In the genomic region with DNA sequence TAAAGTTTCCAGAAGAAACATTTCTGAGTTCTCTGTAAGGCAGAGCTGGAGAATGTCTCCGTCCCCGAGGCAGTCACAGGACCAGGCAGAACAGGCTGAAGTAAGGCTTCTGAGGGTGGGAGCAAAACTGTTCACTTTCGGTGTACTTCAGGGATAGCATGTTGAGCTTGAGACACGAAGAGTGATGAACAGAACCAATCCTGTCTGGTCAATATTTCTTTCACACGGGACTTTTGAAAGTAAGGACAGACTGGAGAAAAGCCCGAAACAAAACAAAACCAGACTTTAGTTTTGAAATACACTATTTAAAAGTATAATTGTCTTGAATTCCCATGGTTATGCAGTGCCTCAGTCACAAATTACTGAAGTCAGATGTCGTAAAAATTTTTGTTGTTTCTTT, we compare ENCODE assay signal across 23 mouse cellular contexts.
DNase-seq lines count a peak whose midpoint lies in the region; ATAC-seq and TF ChIP-seq lines count a peak whose summit lies in the region.
"Had no signal": no experiment of that assay in that cellular context is flagged by ENCODE, and none has a peak within 500 bp of the region (broad histone marks: within the 10 kb centered on the region; RNA-seq: fewer than 3 reads in every experiment).

No protein-coding gene starts in this region.

- no peaks in the 10 kb centered on the region for H3K79me2 ChIP-seq in CH12.LX (replicated peaks; ENCODE audit: control insufficient read depth, extremely low read depth, insufficient read depth, poor library complexity, severe bottlenecking)

- TF ChIP-seq CTCF in CH12.LX (conservative IDR thresholded peaks at IDR 0.05 in 1 of 2, IDR thresholded peaks at IDR 0.05 in 1 of 2; ENCODE audit: low read depth in 2 of 2, low read length in 2 of 2): no peak
- TF ChIP-seq CTCF in lung, postnatal 0 days (IDR thresholded peaks at IDR 0.05): no peak

- H3K9me3 ChIP-seq in CH12.LX (replicated peaks; ENCODE audit: low read length): no peaks in the 10 kb centered on the region
- H3K9me3 ChIP-seq in embryonic facial prominence, embryonic 15.5 days (replicated peaks): no peaks in the 10 kb centered on the region
- no peaks in the 10 kb centered on the region for H3K9me3 ChIP-seq in lung, postnatal 0 days (ENCODE audit: low read length)
- H3K9me3 ChIP-seq: embryonic facial prominence, embryonic 12.5 days; forebrain, embryonic 12.5 days; forebrain, embryonic 15.5 days; hindbrain, embryonic 12.5 days; intestine, embryonic 15.5 days had no signal

- no peak for TF ChIP-seq RAD21 in CH12.LX (IDR thresholded peaks at IDR 0.05; ENCODE audit: low read depth, low read length)

- dilution Hi-C loops in CH12.LX (cut with MboI; ENCODE audit: extremely low pct_ligation_motif_present, extremely low pct_unique_long_range_greater_than_20kb, low sequenced_read_pairs): no loop called here

- in situ Hi-C loops in CH12.LX (cut with MboI; ENCODE audit: low pct_ligation_motif_present, low pct_unique_long_range_greater_than_20kb, low sequenced_read_pairs): no loop called here

- no peak overlapping the region for H3K9ac ChIP-seq in CH12.LX (ENCODE audit: insufficient read depth, low read depth)
- no peak overlapping the region for H3K9ac ChIP-seq in embryonic facial prominence, embryonic 15.5 days
- H3K9ac ChIP-seq in lung, postnatal 0 days (replicated peaks; ENCODE audit: low read depth): no peak overlapping the region
- H3K9ac ChIP-seq: embryonic facial prominence, embryonic 12.5 days; forebrain, embryonic 12.5 days; forebrain, embryonic 15.5 days; hindbrain, embryonic 12.5 days; intestine, embryonic 15.5 days had no signal

- peaks cover 0 to 3% of the 10 kb centered on the region in 2 experiments; a peak in 1 of 4 replicates for H3K4me1 ChIP-seq in CH12.LX (ENCODE audit: control insufficient read depth in 1 of 2, insufficient read depth in 2 of 2)
- H3K4me1 ChIP-seq in embryonic facial prominence, embryonic 15.5 days: no peaks in the 10 kb centered on the region
- no peaks in the 10 kb centered on the region for H3K4me1 ChIP-seq in lung, postnatal 0 days (ENCODE audit: insufficient read depth, low read depth, low read length)
- H3K4me1 ChIP-seq: embryonic facial prominence, embryonic 12.5 days; forebrain, embryonic 12.5 days; forebrain, embryonic 15.5 days; hindbrain, embryonic 12.5 days; intestine, embryonic 15.5 days had no signal

- no peak for TF ChIP-seq POLR2A in CH12.LX (IDR thresholded peaks at IDR 0.05; ENCODE audit: low read depth, low read length)

- no peak overlapping the region for H3K4me3 ChIP-seq in CH12.LX (replicated peaks in 1 of 3; ENCODE audit: low read depth in 2 of 3, low read length in 2 of 3, poor library complexity in 1 of 3)
- no peak overlapping the region for H3K4me3 ChIP-seq in embryonic facial prominence, embryonic 15.5 days (replicated peaks)
- no peak overlapping the region for H3K4me3 ChIP-seq in lung, postnatal 0 days (ENCODE audit: low read depth, low read length)
- H3K4me3 ChIP-seq: embryonic facial prominence, embryonic 12.5 days; forebrain, embryonic 12.5 days; forebrain, embryonic 15.5 days; hindbrain, embryonic 12.5 days; intestine, embryonic 15.5 days had no signal

- ATAC-seq in embryonic facial prominence, embryonic 15.5 days (ENCODE audit: insufficient number of reproducible peaks, low FRiP score, low TSS enrichment, low read depth): no peak
- no peak for ATAC-seq in lung, postnatal 0 days
- ATAC-seq: CD4-positive, CD25-positive, alpha-beta regulatory T cell, adult 4 months; forebrain, embryonic 15.5 days; hindbrain, embryonic 16.5 days; intestine, embryonic 15.5 days; Patski had no signal

- H3K4me2 ChIP-seq in CH12.LX (ENCODE audit: insufficient read depth, low read depth, poor library complexity, severe bottlenecking): peak overlapping the region; percentile 74
- H3K4me2 ChIP-seq in embryonic facial prominence, embryonic 15.5 days (replicated peaks): no peak overlapping the region
- H3K4me2 ChIP-seq in lung, postnatal 0 days (replicated peaks; ENCODE audit: low read depth, low read length): no peak overlapping the region
- H3K4me2 ChIP-seq: embryonic facial prominence, embryonic 12.5 days; forebrain, embryonic 12.5 days; forebrain, embryonic 15.5 days; heart, embryonic 11.5 days; hindbrain, embryonic 12.5 days; intestine, embryonic 15.5 days had no signal

- DNase-seq in CH12.LX (ENCODE audit: extremely low read depth): no peak
- peak; percentile 6 for DNase-seq in NIH3T3 (ENCODE audit: low read depth)
- DNase-seq in lung, postnatal 0 days (ENCODE audit: low spot score): no peak
- no peak for DNase-seq in layer of hippocampus, adult 8-10 months (ENCODE audit: low spot score in 2 of 2)
- no peak for DNase-seq in cerebellum, postnatal 36 days
- DNase-seq: adrenal gland, adult 2 months; adrenal gland, postnatal 14 days; cerebellum, adult 11 months; cerebellum, adult 2 months; cerebellum, postnatal 10 days; gastrocnemius, postnatal 10 days; gastrocnemius, postnatal 36 days; kidney, adult 11 months had no signal

- H3K27ac ChIP-seq in CH12.LX (ENCODE audit: insufficient read depth, low read depth): no peak overlapping the region
- peak overlapping the region; percentile 53; the same call in 1 of the 2 replicates for H3K27ac ChIP-seq in embryonic facial prominence, embryonic 15.5 days (replicated peaks)
- H3K27ac ChIP-seq in lung, postnatal 0 days (ENCODE audit: low read length): no peak overlapping the region
- H3K27ac ChIP-seq: embryonic facial prominence, embryonic 12.5 days; forebrain, embryonic 12.5 days; forebrain, embryonic 15.5 days; hindbrain, embryonic 12.5 days; intestine, embryonic 15.5 days had no signal

- TF ChIP-seq EP300 in CH12.LX (IDR thresholded peaks at IDR 0.05; ENCODE audit: low read length): no peak
- TF ChIP-seq EP300 in lung, postnatal 0 days (IDR thresholded peaks at IDR 0.05): no peak

- H3K36me3 ChIP-seq in CH12.LX (replicated peaks in 1 of 2; ENCODE audit: control insufficient read depth in 1 of 2, insufficient read depth in 1 of 2, low read length in 1 of 2): no peaks in the 10 kb centered on the region
- H3K36me3 ChIP-seq in embryonic facial prominence, embryonic 15.5 days: no peaks in the 10 kb centered on the region
- no peaks in the 10 kb centered on the region for H3K36me3 ChIP-seq in lung, postnatal 0 days (ENCODE audit: insufficient read depth, low read length)
- H3K36me3 ChIP-seq: embryonic facial prominence, embryonic 12.5 days; forebrain, embryonic 12.5 days; forebrain, embryonic 15.5 days; hindbrain, embryonic 12.5 days; intestine, embryonic 15.5 days had no signal

- H3K27me3 ChIP-seq in CH12.LX (replicated peaks): peaks cover 2% of the 10 kb centered on the region
- H3K27me3 ChIP-seq in embryonic facial prominence, embryonic 15.5 days: no peaks in the 10 kb centered on the region
- H3K27me3 ChIP-seq in lung, postnatal 0 days (replicated peaks; ENCODE audit: insufficient read depth, low read length): no peaks in the 10 kb centered on the region
- H3K27me3 ChIP-seq: embryonic facial prominence, embryonic 12.5 days; forebrain, embryonic 12.5 days; forebrain, embryonic 15.5 days; hindbrain, embryonic 12.5 days; intestine, embryonic 15.5 days had no signal

- WGBS in embryonic facial prominence, embryonic 15.5 days: 34% methylated on average over 7 of the region's 7 CpGs
- WGBS in lung, postnatal 0 days: 70% methylated on average over 7 of the region's 7 CpGs

TF ChIP-seq in CH12.LX, 34 proteins besides CTCF, POLR2A, EP300 and RAD21:
- no peak for TF ChIP-seq JUND (conservative IDR thresholded peaks at IDR 0.05; ENCODE audit: low read depth, low read length)
- no peak for TF ChIP-seq POLR2AphosphoS2 (IDR thresholded peaks at IDR 0.05; ENCODE audit: low read depth, low read length)
- no peak for TF ChIP-seq ZKSCAN1 (IDR thresholded peaks at IDR 0.05; ENCODE audit: borderline replicate concordance, low read depth, low read length)
- no peak for TF ChIP-seq USF2 (conservative IDR thresholded peaks at IDR 0.05; ENCODE audit: low read depth, low read length)
- no peak for TF ChIP-seq IRF4 (IDR thresholded peaks at IDR 0.05; ENCODE audit: low read depth, low read length)
- TF ChIP-seq RCOR1 (conservative IDR thresholded peaks at IDR 0.05; ENCODE audit: low read depth, low read length): no peak
- no peak for TF ChIP-seq NRF1 (IDR thresholded peaks at IDR 0.05; ENCODE audit: low read depth, low read length)
- TF ChIP-seq NELFE (IDR thresholded peaks at IDR 0.05; ENCODE audit: low read depth, low read length): no peak
- no peak for TF ChIP-seq SMC3 (IDR thresholded peaks at IDR 0.05; ENCODE audit: low read depth, low read length)
- no peak for TF ChIP-seq TCF12 (IDR thresholded peaks at IDR 0.05; ENCODE audit: low read depth, low read length)
- no peak for TF ChIP-seq BHLHE40 (IDR thresholded peaks at IDR 0.05; ENCODE audit: low read depth, low read length)
- TF ChIP-seq ETS1 (conservative IDR thresholded peaks at IDR 0.05; ENCODE audit: low read depth, low read length): no peak
- no peak for TF ChIP-seq ZC3H11A (IDR thresholded peaks at IDR 0.05; ENCODE audit: low read depth, low read length)
- TF ChIP-seq TBP (conservative IDR thresholded peaks at IDR 0.05; ENCODE audit: low read depth, low read length): no peak
- TF ChIP-seq UBTF (IDR thresholded peaks at IDR 0.05; ENCODE audit: low read depth, low read length): no peak
- no peak for TF ChIP-seq ELF1 (IDR thresholded peaks at IDR 0.05; ENCODE audit: low read depth, low read length)
- TF ChIP-seq HCFC1 (IDR thresholded peaks at IDR 0.05; ENCODE audit: low read depth, low read length): no peak
- TF ChIP-seq SIN3A (IDR thresholded peaks at IDR 0.05; ENCODE audit: low read length): no peak
- no peak for TF ChIP-seq JUN (IDR thresholded peaks at IDR 0.05; ENCODE audit: insufficient read depth, low read depth, low read length)
